Mouse (Mus musculus) small intestine, adult 2 months (tissue): ENCODE measurements around the gene Olfr313.

ENCODE experiments used
- CTCF ChIP-seq: fragments of 200-500 bp; IDR thresholded peaks from 2 replicates; pipeline ENCODE4 v1.5.1; 2012; ENCODE audit warnings: low read depth, mild to moderate bottlenecking, control low read depth, inconsistent platforms, low read length, moderate library complexity, mixed read lengths; ENCODE audit not compliant: insufficient replicate concordance, insufficient read length; ENCODE audit errors: extremely low read depth
- POLR2A ChIP-seq: fragments of 200-500 bp; IDR thresholded peaks from 2 replicates; pipeline ENCODE4 v1.6.1; 2012; ENCODE audit warnings: low read depth, mild to moderate bottlenecking, control low read depth, inconsistent platforms, low read length, moderate library complexity

DNA sequence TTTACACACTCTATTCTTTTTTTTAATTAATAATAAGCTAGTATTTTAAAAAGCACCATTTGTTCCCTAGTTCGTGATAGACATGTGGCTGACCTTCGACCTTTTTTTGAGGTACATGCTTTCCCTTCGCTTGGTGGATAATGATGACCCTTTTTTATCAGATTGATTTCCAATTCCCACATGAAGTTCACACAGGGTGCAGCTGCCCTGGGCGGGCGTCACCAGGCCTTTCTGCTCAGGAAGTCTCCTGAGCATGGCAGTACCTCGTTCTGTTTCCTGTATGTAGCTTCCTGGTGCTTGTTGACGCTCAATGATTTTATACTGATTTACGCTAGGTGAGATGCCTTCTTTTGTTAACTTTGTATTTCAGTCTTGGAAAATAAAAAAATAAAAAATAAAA, 26.5 kb upstream of the Olfr313 start:
- TF ChIP-seq POLR2A (no peak), CTCF (no peak)
